ENCODE assay signal across 38 mouse cellular contexts in the genomic region with DNA sequence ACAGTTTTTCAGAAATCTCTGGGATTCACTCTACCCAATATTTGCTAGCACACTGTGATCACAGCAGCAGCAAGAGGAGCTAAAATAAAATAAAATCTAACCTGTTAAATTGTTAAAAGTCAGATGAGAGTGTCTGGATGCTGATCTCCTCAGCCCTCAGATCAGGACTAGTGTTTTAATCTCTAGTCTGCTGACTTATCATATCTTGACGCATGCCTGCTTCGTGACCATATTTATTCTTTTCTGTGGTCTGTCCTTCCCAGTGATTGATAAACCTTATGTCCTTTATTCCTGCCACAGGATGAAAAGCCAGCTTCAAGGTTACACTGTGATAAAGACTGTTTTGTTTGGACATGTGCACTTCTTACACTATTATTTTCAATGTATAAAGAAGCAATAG. TPM values are rescaled to one million over a fixed set of nuclear protein-coding genes. Genes with fewer than 3 reads are reported as not detected.
DNase-seq lines count a peak whose midpoint lies in the region; ATAC-seq and TF ChIP-seq lines count a peak whose summit lies in the region.
"Had no signal": no experiment of that assay in that cellular context is flagged by ENCODE, and none has a peak within 500 bp of the region (broad histone marks: within the 10 kb centered on the region; RNA-seq: fewer than 3 reads in every experiment).

No protein-coding gene starts in this region.

- H3K27ac ChIP-seq in heart, embryonic 13.5 days (replicated peaks) = peak overlapping the region; percentile 46; the same call in 1 of the 2 replicates
- H3K27ac ChIP-seq in liver, embryonic 13.5 days = peak overlapping the region; percentile 90
- H3K27ac ChIP-seq in liver, postnatal 0 days (ENCODE audit: low read depth) = no peak overlapping the region
- no peak overlapping the region for H3K27ac ChIP-seq in forebrain, embryonic 13.5 days
- H3K27ac ChIP-seq: embryonic facial prominence, embryonic 12.5 days; hindbrain, postnatal 0 days; intestine, embryonic 15.5 days; layer of hippocampus, adult 2 months; limb, embryonic 13.5 days; macrophage; midbrain, embryonic 13.5 days; stomach, embryonic 15.5 days had no signal

- no peak for TF ChIP-seq EP300 in liver, postnatal 0 days (IDR thresholded peaks at IDR 0.05; ENCODE audit: low read depth)

- no peaks in the 10 kb centered on the region for H3K36me3 ChIP-seq in heart, embryonic 13.5 days
- no peaks in the 10 kb centered on the region for H3K36me3 ChIP-seq in liver, embryonic 13.5 days
- no peaks in the 10 kb centered on the region for H3K36me3 ChIP-seq in liver, postnatal 0 days (replicated peaks; ENCODE audit: insufficient read depth, low read length)
- H3K36me3 ChIP-seq in forebrain, embryonic 13.5 days (ENCODE audit: poor library complexity, severe bottlenecking) = no peaks in the 10 kb centered on the region
- H3K36me3 ChIP-seq: embryonic facial prominence, embryonic 12.5 days; intestine, embryonic 15.5 days; limb, embryonic 13.5 days; midbrain, embryonic 13.5 days; stomach, embryonic 15.5 days had no signal

- WGBS in heart, embryonic 13.5 days = 17% methylated on average over 2 of the region's 2 CpGs
- whole genome bisulfite sequencing in liver, embryonic 13.5 days (ENCODE audit: insufficient replicate concordance) = 27% methylated on average over 2 of the region's 2 CpGs
- WGBS in liver, postnatal 0 days (ENCODE audit: insufficient replicate concordance) = 57% methylated on average over 2 of the region's 2 CpGs
- WGBS in forebrain, embryonic 13.5 days = 96% methylated on average over 2 of the region's 2 CpGs

- peak; percentile 50 for DNase-seq in adrenal gland, postnatal 10 days
- DNase-seq in adrenal gland, postnatal 14 days = no peak
- DNase-seq in heart, postnatal 25 days (ENCODE audit: low spot score) = no peak
- DNase-seq in liver, embryonic 13.5 days = no peak
- DNase-seq in liver, postnatal 0 days = no peak
- DNase-seq: cerebellum, adult 11-12 months; cerebellum, adult 9-11 months; embryo, embryonic 11 days; forebrain, postnatal 0 days; heart, postnatal 14 days; kidney, adult 2 months; kidney, postnatal 36 days; lung, adult 2 months; lung, postnatal 10 days; right cerebral cortex, postnatal 25 days had no signal

- intact Hi-C loops in heart, postnatal 25 days (cut with DNase I) = no loop called here

- peaks cover 33% of the 10 kb centered on the region for H3K4me1 ChIP-seq in heart, embryonic 13.5 days
- H3K4me1 ChIP-seq in liver, embryonic 13.5 days (replicated peaks) = peaks cover 51% of the 10 kb centered on the region
- H3K4me1 ChIP-seq in liver, postnatal 0 days (ENCODE audit: insufficient read depth) = peaks cover 7% of the 10 kb centered on the region; the same call in 1 of the 2 replicates
- no peaks in the 10 kb centered on the region for H3K4me1 ChIP-seq in forebrain, embryonic 13.5 days
- H3K4me1 ChIP-seq: embryonic facial prominence, embryonic 12.5 days; limb, embryonic 13.5 days; midbrain, embryonic 13.5 days; stomach, embryonic 15.5 days had no signal

- no peak overlapping the region for H3K4me3 ChIP-seq in heart, embryonic 13.5 days
- no peak overlapping the region for H3K4me3 ChIP-seq in liver, embryonic 13.5 days (replicated peaks)
- H3K4me3 ChIP-seq in liver, postnatal 0 days (ENCODE audit: low read depth, low read length) = no peak overlapping the region
- H3K4me3 ChIP-seq in forebrain, embryonic 13.5 days = no peak overlapping the region
- H3K4me3 ChIP-seq: embryonic facial prominence, embryonic 12.5 days; intestine, embryonic 15.5 days; layer of hippocampus, adult 2 months; limb, embryonic 13.5 days; midbrain, embryonic 13.5 days; stomach, embryonic 15.5 days had no signal

- H3K27me3 ChIP-seq in heart, embryonic 13.5 days (replicated peaks) = no peaks in the 10 kb centered on the region
- no peaks in the 10 kb centered on the region for H3K27me3 ChIP-seq in liver, embryonic 13.5 days
- H3K27me3 ChIP-seq in liver, postnatal 0 days (ENCODE audit: insufficient read depth, low read length) = no peaks in the 10 kb centered on the region
- no peaks in the 10 kb centered on the region for H3K27me3 ChIP-seq in forebrain, embryonic 13.5 days
- H3K27me3 ChIP-seq: embryonic facial prominence, embryonic 12.5 days; intestine, embryonic 15.5 days; limb, embryonic 13.5 days; midbrain, embryonic 13.5 days; stomach, embryonic 15.5 days had no signal

- TF ChIP-seq CTCF in liver, postnatal 0 days (IDR thresholded peaks at IDR 0.05; ENCODE audit: low read depth) = no peak

- no peak for ATAC-seq in heart, embryonic 13.5 days (ENCODE audit: extremely low read depth, insufficient number of reproducible peaks, low FRiP score, low TSS enrichment)
- ATAC-seq in liver, embryonic 13.5 days (ENCODE audit: low read depth) = no peak
- ATAC-seq in liver, postnatal 0 days = no peak
- no peak for ATAC-seq in forebrain, embryonic 13.5 days
- ATAC-seq: activated CD4-positive, CD25-positive, alpha-beta regulatory T cell, adult 4 months; CD4-positive, CD25-positive, alpha-beta regulatory T cell, adult 4 months; forebrain, postnatal 0 days; hindbrain, postnatal 0 days; intestine, embryonic 15.5 days; midbrain, embryonic 13.5 days had no signal

- no peaks in the 10 kb centered on the region for H3K9me3 ChIP-seq in heart, embryonic 13.5 days
- H3K9me3 ChIP-seq in liver, embryonic 13.5 days (replicated peaks) = no peaks in the 10 kb centered on the region
- H3K9me3 ChIP-seq in liver, postnatal 0 days (ENCODE audit: low read length) = no peaks in the 10 kb centered on the region
- no peaks in the 10 kb centered on the region for H3K9me3 ChIP-seq in forebrain, embryonic 13.5 days (replicated peaks)
- H3K9me3 ChIP-seq: embryonic facial prominence, embryonic 12.5 days; intestine, embryonic 15.5 days; limb, embryonic 13.5 days; midbrain, embryonic 13.5 days; stomach, embryonic 15.5 days had no signal

- H3K4me2 ChIP-seq in heart, embryonic 13.5 days = no peak overlapping the region
- H3K4me2 ChIP-seq in liver, embryonic 13.5 days = peak overlapping the region; percentile 42; the same call in 1 of the 2 replicates
- peak overlapping the region; percentile 11 for H3K4me2 ChIP-seq in liver, postnatal 0 days (ENCODE audit: low read depth, low read length)
- no peak overlapping the region for H3K4me2 ChIP-seq in forebrain, embryonic 13.5 days
- H3K4me2 ChIP-seq: embryonic facial prominence, embryonic 12.5 days; intestine, embryonic 15.5 days; limb, embryonic 13.5 days; midbrain, embryonic 13.5 days; stomach, embryonic 15.5 days had no signal

- no peak overlapping the region for H3K9ac ChIP-seq in heart, embryonic 13.5 days
- H3K9ac ChIP-seq in liver, embryonic 13.5 days = peak overlapping the region; percentile 47; the same call in 1 of the 2 replicates
- no peak overlapping the region for H3K9ac ChIP-seq in liver, postnatal 0 days (replicated peaks)
- H3K9ac ChIP-seq in forebrain, embryonic 13.5 days = no peak overlapping the region
- H3K9ac ChIP-seq: embryonic facial prominence, embryonic 12.5 days; forebrain, postnatal 0 days; intestine, embryonic 15.5 days; limb, embryonic 13.5 days; midbrain, embryonic 13.5 days; stomach, embryonic 15.5 days had no signal

RNA-seq across cellular contexts. Expression of gene Hsd3b1, which starts 1.5 kb away (rescaled TPM):
- total RNA-seq in adrenal gland, postnatal 10 days (2021) = 1,000 to 10,000 TPM; 4,410 to 4,611 TPM
- total RNA-seq in adrenal gland, postnatal 14 days (2021) = 6,308 and 6,460 TPM in 2 replicates
- polyA plus RNA-seq in heart, embryonic 13.5 days (2015; fragmentation: Nextera tagmentation; extraction: Ambion mirVana) = 0.98 and 1.1 TPM in 2 replicates
- not detected for total RNA-seq in heart, postnatal 25 days (2021)
- polyA plus RNA-seq in liver, embryonic 13.5 days (2015; fragmentation: Nextera tagmentation; extraction: Ambion mirVana) = 14.1 and 16.8 TPM in 2 replicates
- 56.4 and 60.2 TPM in 2 replicates for polyA plus RNA-seq in liver, postnatal 0 days (2015; fragmentation: Nextera tagmentation; extraction: Ambion mirVana)
- polyA plus RNA-seq in forebrain, embryonic 13.5 days (2015; fragmentation: Nextera tagmentation; extraction: Ambion mirVana) = 0.13 TPM in 1 of 2 replicates, not detected in the other
- total RNA-seq: forebrain, postnatal 0 days; heart, postnatal 14 days; layer of hippocampus, adult 2 months; layer of hippocampus, postnatal 25 days; left cerebral cortex, postnatal 36 days; megakaryocyte-erythroid progenitor cell, adult 5-6 weeks; monocyte, adult 5-6 weeks had no signal
- polyA plus RNA-seq: activated CD4-positive, CD25-positive, alpha-beta regulatory T cell, adult 4 months; CD4-positive, CD25-positive, alpha-beta regulatory T cell, adult 4 months; forebrain, postnatal 0 days; hindbrain, postnatal 0 days; limb, embryonic 13.5 days; lung, adult 2 months; macrophage; neural tube, embryonic 14.5 days had no signal

RNA-seq across cellular contexts. Expression of gene Hao2, which starts 35.0 kb away (rescaled TPM):
- 100 to 1,000 TPM; 106 to 158 TPM for total RNA-seq in adrenal gland, postnatal 10 days (2021)
- 200 and 208 TPM in 2 replicates for total RNA-seq in adrenal gland, postnatal 14 days (2021)
- polyA plus RNA-seq in heart, embryonic 13.5 days (2015; fragmentation: Nextera tagmentation; extraction: Ambion mirVana) = 0.09 and 0.20 TPM in 2 replicates
- not detected for total RNA-seq in heart, postnatal 25 days (2021)
- polyA plus RNA-seq in liver, embryonic 13.5 days (2015; fragmentation: Nextera tagmentation; extraction: Ambion mirVana) = 2.5 and 2.7 TPM in 2 replicates
- 34.5 and 36.6 TPM in 2 replicates for polyA plus RNA-seq in liver, postnatal 0 days (2015; fragmentation: Nextera tagmentation; extraction: Ambion mirVana)
- 0.08 and 0.09 TPM in 2 replicates for polyA plus RNA-seq in forebrain, embryonic 13.5 days (2015; fragmentation: Nextera tagmentation; extraction: Ambion mirVana)
- total RNA-seq: forebrain, postnatal 0 days; gastrocnemius, adult 8-10 months; heart, postnatal 14 days; hindbrain, postnatal 0 days; layer of hippocampus, adult 2 months; layer of hippocampus, postnatal 25 days; left cerebral cortex, adult 8-10 months; left cerebral cortex, postnatal 36 days; megakaryocyte-erythroid progenitor cell, adult 5-6 weeks; monocyte, adult 5-6 weeks had no signal
- polyA plus RNA-seq: activated CD4-positive, CD25-positive, alpha-beta regulatory T cell, adult 4 months; CD4-positive, CD25-positive, alpha-beta regulatory T cell, adult 4 months; forebrain, embryonic 11.5 days; forebrain, postnatal 0 days; hindbrain, embryonic 11.5 days; hindbrain, postnatal 0 days; lung, adult 2 months; macrophage; midbrain, embryonic 13.5 days; neural tube, embryonic 14.5 days had no signal

RNA-seq across cellular contexts. Expression of gene Hsd3b6, which starts 43.8 kb away (rescaled TPM):
- 10 to 100 TPM; 37.2 to 39.7 TPM for total RNA-seq in adrenal gland, postnatal 10 days (2021)
- total RNA-seq in adrenal gland, postnatal 14 days (2021) = 47.6 and 62.0 TPM in 2 replicates
- polyA plus RNA-seq in heart, embryonic 13.5 days (2015; fragmentation: Nextera tagmentation; extraction: Ambion mirVana) = 63.0 and 122 TPM in 2 replicates
- not detected for total RNA-seq in heart, postnatal 25 days (2021)
- polyA plus RNA-seq in liver, embryonic 13.5 days (2015; fragmentation: Nextera tagmentation; extraction: Ambion mirVana) = 15.0 and 15.5 TPM in 2 replicates
- 0.81 and 1.5 TPM in 2 replicates for polyA plus RNA-seq in liver, postnatal 0 days (2015; fragmentation: Nextera tagmentation; extraction: Ambion mirVana)
- polyA plus RNA-seq in forebrain, embryonic 13.5 days (2015; fragmentation: Nextera tagmentation; extraction: Ambion mirVana) = 6.9 and 13.0 TPM in 2 replicates
- total RNA-seq: forebrain, postnatal 0 days; gastrocnemius, adult 8-10 months; gastrocnemius, postnatal 4 days; heart, postnatal 14 days; hindbrain, postnatal 0 days; layer of hippocampus, adult 2 months; layer of hippocampus, postnatal 25 days; left cerebral cortex, adult 8-10 months; left cerebral cortex, postnatal 36 days; megakaryocyte-erythroid progenitor cell, adult 5-6 weeks; monocyte, adult 5-6 weeks had no signal
- polyA plus RNA-seq: activated CD4-positive, CD25-positive, alpha-beta regulatory T cell, adult 4 months; CD4-positive, CD25-positive, alpha-beta regulatory T cell, adult 4 months; hindbrain, postnatal 0 days; kidney, adult 2 months; lung, adult 2 months; macrophage; urinary bladder, adult 2 months had no signal

Comparison
In these comparisons a context has a peak if more than half of its experiments do, and no peak if none do; other contexts are left out.
1. H3K27ac ChIP-seq: peak in heart, embryonic 13.5 days (single experiment) and liver, embryonic 13.5 days (single experiment); none in liver, postnatal 0 days (single experiment) and forebrain, embryonic 13.5 days (single experiment).
2. H3K4me2 ChIP-seq: peak in liver, embryonic 13.5 days (single experiment) and liver, postnatal 0 days (single experiment); none in heart, embryonic 13.5 days (single experiment) and forebrain, embryonic 13.5 days (single experiment).